Mouse (Mus musculus) sigmoid colon, adult 10 weeks (tissue): ENCODE measurements around the gene Tm2d1. TPM values are rescaled to one million over a fixed set of nuclear protein-coding genes. Genes with fewer than 3 reads are reported as not detected.

Experiments
- polyA plus RNA-seq: library from polyadenylated mRNA; stranded (reverse); fragments of 350-450 nt; fragmentation: Illumina TruSeq; extraction: RNeasy Lipid Tissue Mini Kit (QIAGEN cat#74804); gene quantifications from one replicate; pipeline ENCODE4 v1.2.3, GENCODE M21; 2014; ENCODE audit warnings: low read depth, low replicate concordance

Gene Tm2d1
- polyA plus RNA-seq: 164 TPM

GRCm38 (mm10) chr4:98382716-98383424 lies at the start of gene Tm2d1:
Gene Tm2d1, minus strand, starts transcription at chr4:98383306.

GRCm38 (mm10) chr4:98395690-98396437 lies 12.8 kb upstream of the Tm2d1 start, which contains the start of gene Patj:
Gene Patj, plus strand, starts transcription at chr4:98395785.

Other genes with a start within 250 kb of the Tm2d1 start
- 38.4 TPM for gene Patj, start 12.5 kb upstream of the Tm2d1 start, polyA plus RNA-seq